Mouse (Mus musculus): ENCODE data around the gene Nnmt.

Nnmt gene

DNA sequence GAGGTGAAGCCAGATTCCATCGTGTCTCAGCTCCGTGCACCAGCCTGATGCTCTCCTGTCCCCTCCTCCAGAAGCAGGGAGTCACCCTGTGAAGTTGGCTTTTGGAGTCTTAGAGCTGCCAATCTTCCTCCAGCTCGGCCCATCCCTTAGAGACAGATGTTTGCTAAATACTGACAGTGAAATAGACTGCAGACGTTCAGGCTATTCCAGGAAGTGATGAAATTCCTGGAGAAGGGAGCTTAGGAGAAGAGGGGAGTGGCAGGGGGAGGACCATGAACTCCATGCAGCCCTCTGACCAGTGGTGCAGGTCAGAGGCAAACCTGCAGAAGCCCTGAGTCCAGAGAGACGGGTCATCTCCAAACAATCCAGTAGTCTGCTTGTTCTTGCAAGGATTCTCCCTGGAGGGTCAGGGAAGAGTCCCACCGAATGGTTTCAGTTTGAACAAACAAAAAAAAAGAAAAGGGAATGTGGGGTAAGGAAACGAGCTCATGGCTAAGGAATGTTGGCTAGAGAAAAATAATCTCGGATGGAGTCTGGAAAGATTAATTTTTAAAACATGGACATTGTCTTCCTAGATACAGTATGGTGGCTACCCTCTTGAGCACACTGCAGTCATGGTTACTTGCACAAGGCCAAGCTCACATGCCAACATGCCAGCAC lies at the start of gene Nnmt:
Gene Nnmt (minus strand): TSS at position 215 of the 660 bp plus-strand sequence.
- DNase-seq (ENCODE audit: low spot score in 2 of 2), result no peak

DNA sequence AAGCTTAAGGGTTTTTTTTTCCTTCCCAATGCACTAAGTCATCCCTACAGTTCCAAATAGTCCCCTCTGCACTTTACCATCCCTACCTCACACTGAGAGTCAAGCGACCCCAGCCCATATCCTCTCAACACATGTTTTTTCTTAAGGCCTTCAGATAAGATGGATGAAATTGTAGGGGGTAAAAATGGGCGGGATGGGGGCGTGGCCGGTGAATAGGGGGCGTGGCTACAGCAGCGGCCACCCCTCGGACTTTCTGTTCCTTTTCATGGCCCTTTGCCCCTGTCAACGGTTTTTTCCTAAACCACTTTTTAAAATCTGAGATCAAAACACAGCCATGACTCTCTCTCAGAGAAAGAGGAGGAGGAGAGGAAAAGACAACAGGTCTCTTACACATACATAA lies 49.8 kb upstream of the Nnmt start:
- DNase-seq (ENCODE audit: low spot score in 2 of 2), result no peak

DNA sequence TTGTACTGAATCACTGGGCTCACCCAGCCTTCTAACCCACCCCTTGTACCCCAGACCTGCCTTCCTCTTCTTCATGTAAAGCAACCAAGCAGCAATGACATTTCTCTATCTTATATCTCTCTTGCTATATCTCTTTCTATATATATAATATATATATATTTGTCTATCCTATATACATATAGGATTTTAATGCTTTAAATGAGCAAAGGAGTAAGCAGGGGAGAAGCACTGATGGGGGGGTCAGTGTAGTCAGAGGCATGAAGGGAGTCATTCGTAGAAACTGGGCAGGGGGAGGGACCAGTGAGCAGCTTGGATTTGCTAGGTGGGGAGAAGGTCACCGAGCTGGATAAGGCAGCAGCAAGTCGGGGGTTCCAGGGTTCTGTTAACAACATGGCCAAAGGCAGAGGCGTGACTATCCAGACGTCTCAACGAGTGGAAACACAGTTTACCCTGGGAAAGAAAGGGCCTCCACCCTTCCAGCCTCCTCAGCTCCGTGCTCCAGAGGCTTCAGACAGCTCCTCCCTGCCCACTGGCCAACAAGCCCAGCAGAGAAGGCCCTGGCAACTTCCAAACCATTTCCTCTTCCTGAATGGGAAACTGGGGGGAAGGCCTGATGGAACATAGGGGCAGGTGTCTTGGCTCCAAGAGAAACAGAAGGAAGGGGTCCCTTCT lies 48.6 kb upstream of the Nnmt start:
- DNase-seq (ENCODE audit: low spot score in 2 of 2), result no peak

DNA sequence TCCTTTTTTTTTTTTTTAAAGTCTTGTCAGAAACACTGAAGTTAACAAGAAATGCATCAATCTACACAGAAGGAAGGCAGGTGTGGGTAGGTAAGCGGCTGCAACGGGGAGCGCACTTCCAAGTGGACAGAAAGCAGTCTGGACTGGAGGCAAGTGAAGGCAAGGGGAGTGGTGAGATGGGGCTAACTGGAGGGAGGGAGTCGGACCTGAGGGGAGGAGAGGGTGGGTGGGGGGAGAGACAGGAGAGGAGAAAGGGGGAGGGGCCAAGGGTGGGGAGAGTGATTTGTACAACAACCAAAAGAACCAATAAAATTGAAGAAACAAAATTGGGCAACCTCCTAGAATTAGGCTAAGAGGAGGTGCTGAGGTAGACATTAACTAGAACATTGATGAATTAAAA lies 47.1 kb upstream of the Nnmt start:
- no peak for DNase-seq (ENCODE audit: low spot score in 2 of 2)

- DNase-seq (ENCODE audit: low spot score in 2 of 2), result no peak
Observed at GRCm38 (mm10) chr9:48650846-48651245, 45.9 kb upstream of the Nnmt start.

- DNase-seq (ENCODE audit: low spot score in 2 of 2), result no peak
Observed at GRCm38 (mm10) chr9:48649851-48650685, 45.1 kb upstream of the Nnmt start.

DNA sequence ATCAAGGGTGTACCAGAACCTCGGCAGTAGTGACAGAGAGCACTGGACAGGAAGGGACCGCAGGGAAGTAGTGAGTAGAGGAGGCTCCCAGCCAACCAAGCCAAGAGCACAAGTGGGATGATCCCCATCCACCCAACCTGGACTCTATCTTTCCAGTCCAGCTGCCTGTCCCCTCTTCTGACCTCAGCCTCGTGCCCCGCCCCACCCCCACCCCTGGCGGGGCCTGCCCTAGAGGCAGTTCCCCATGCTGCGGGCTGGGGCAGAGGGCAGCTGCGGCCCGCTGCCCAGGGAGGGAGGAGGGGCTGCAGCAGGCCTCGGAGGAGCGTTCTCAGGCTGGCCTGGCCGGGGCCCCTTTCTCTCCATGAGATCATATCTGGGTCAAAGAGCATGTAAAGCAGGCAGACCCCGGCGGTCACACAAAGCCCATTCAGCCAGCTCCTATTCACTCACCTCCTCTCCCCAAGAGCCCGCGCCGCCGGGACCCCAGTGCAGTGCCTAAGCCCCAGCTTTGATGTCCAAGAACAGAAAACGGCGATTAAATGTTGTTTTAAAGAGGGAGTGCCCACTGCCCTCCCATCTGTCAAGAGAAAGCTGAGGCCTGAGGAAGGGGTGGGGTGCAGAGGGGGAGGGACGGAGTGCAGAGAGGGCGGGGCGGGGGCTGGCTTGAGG lies 44.3 kb upstream of the Nnmt start:
- peak in 1 of 2 experiments; percentile 18 for DNase-seq (ENCODE audit: low spot score in 2 of 2)

GRCm38 (mm10) chr9:48648285-48649097 lies 43.5 kb upstream of the Nnmt start:
- peak; percentile 4 to 11 for DNase-seq (ENCODE audit: low spot score in 2 of 2)

DNA sequence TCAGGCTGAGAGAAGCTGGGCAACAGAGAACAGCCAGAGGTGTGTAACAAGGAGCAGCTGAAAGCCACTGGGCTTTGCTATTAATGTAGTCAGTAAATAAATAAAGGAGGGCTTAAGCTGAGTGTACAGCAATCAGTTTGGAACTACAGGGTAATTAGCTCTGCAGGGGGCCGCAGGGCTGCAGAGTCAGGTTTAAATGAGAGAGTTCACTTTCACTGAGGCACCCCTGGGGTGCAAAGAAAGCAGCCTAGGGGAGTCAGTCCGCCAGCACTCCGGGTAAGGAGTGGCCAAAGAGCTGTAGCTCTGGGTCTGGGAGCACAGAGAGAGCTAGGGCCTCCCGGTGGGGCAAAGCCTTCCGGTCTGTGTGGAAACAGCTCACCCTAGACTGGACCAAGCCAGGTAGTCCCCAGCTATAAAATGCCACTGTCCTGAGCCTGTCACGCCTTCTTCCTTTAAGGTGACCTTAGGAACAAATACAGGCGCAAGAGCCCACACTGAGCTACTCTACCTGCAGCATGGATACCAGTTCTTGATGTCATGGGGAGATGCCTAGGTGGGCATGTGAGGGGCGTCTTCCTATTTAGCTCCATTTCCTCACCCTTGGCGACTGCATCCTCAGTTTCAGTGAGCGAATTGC lies 42.8 kb upstream of the Nnmt start:
- DNase-seq (ENCODE audit: low spot score in 2 of 2), result peak in 1 of 2 experiments; percentile 1

GRCm38 (mm10) chr9:48646781-48647647 lies 42.1 kb upstream of the Nnmt start:
- peak in 1 of 2 experiments; percentile 6 for DNase-seq (ENCODE audit: low spot score in 2 of 2)

DNA sequence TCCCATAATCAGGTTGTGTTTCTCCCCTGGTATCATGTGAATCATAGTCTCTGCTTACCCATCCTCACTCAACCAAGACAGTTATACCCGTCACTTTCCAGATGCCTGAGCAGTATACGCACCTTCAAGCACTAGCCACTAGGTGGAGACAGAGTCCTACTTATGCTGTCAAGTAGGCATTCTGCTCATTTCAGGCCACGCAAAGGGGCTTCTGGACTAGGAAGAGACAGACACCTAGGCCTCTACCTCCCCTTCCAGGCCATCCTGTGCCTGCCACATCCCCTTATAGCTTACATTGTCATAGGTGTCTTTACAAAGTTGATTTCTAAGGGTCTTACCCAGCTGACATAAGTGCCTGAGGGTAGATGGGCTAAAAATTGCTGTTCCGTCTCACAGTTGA lies 41.3 kb upstream of the Nnmt start:
- DNase-seq (ENCODE audit: low spot score in 2 of 2), result peak; percentile 83

- no peak for DNase-seq (ENCODE audit: low spot score in 2 of 2)
Observed at GRCm38 (mm10) chr9:48645648-48646126, 40.7 kb upstream of the Nnmt start.

DNA sequence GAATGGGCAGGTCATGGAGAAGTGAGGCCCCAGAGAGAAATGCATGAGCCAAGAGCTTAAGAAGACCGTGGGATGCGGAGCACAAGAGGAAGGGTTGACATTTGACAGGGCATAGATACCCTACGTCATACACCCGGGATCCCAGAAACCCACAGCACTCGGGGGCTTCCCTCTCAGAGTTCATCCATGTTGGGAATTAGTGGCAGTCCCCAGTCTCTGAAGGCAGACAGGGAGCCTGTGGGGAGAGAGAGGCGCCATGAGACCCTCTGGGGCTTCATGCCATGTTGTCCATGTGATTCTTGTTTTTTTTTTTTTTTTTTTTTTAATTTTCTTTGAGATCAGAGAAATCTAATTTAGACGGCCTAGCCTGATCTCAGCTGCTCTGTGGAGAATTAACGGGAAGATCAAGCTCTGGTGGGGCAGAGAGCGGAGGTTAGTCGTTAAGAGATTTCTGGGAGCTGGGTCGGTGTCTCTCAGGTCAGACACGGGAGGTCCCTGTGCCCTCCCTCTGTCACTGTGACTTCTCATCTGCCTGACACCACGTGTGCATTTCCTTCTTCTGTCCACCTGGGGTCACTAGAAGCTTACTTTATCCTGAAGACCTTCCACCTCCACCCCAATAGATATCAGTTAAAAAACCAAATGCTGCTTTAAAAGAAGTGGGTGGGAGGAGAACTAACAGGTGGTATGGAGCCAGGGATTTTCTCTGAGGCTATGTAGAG lies 40.1 kb upstream of the Nnmt start:
- DNase-seq (ENCODE audit: low spot score in 2 of 2), result peak; percentile 48 to 56

GRCm38 (mm10) chr9:48644376-48644775 lies 39.4 kb upstream of the Nnmt start:
- no peak for DNase-seq (ENCODE audit: low spot score in 2 of 2)

DNA sequence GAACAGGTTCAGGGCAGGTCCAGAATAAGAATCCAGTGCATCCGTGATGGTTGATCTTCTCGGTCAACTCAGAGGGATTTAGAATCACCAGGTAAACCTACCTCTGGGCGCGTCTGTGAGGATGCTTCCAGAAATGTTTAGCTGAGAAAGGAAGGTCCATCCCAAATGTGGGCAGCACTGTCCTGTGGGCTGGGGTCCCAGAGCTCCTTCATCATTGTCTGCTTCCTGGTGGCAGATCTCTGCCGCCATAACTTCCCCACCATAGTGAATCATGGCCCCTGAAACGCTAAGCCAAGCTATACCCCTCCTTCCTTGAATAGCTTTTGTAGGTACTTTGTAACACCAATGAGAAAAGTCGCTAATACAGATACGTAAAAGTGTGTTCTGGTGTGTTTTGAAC lies 36.7 kb upstream of the Nnmt start:
- DNase-seq (ENCODE audit: low spot score in 2 of 2), result no peak

DNA sequence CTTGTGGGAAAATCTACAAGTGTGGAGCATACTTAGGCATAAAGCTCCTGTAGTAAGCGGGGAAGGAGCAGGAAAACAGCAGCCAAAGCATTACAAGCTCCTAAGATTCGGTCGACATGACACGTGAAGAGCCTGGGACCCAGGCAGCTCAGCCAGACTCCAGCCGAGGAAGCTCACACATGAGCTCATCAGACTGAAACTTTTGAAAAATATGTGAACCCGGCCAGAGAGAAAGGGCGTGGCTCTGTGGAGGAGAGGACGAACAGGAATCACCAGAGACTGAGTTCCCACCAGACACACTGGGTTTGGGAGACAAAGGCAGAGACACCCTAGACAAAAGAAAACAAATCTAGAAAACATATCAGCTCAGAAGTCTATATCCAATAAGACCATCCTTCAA lies 35.9 kb upstream of the Nnmt start:
- no peak for DNase-seq (ENCODE audit: low spot score in 2 of 2)

- DNase-seq (ENCODE audit: low spot score in 2 of 2), result no peak
Observed at GRCm38 (mm10) chr9:48638176-48638803, 33.3 kb upstream of the Nnmt start.

- DNase-seq (ENCODE audit: low spot score in 2 of 2), result no peak
Observed at GRCm38 (mm10) chr9:48637161-48637560, 32.2 kb upstream of the Nnmt start.

Measured in right cerebral cortex, adult 2 months (tissue).